Mouse (Mus musculus) limb, embryonic 12.5 days (tissue): ENCODE measurements at regions not wholly inside any gene's neighbourhood (a gene's known extent, or its start where the extent isn't known, plus 50 kb on each side); places are given as distances from the start of the nearest gene placed in this dataset.

Experiments used
- ATAC-seq: fragments of 200-750 bp; cut with Nextera tagmentation; 2 replicates; pipeline ENCODE4 v1.8.0; 2017; ENCODE audit warnings: low read depth, moderate TSS enrichment; ENCODE audit not compliant: insufficient number of reproducible peaks, insufficient read depth, low FRiP score, low TSS enrichment
- H3K27ac ChIP-seq: fragments of 300-500 bp; sonication (generic); 2 replicates; pipeline ENCODE4 v1.5.1; 2016; ENCODE audit warnings: mild to moderate bottlenecking, moderate library complexity
- H3K27me3 ChIP-seq: fragments of 300-500 bp; sonication (generic); 2 replicates; pipeline ENCODE4 v1.6.1; 2016; ENCODE audit warnings: mild to moderate bottlenecking, moderate library complexity
- H3K36me3 ChIP-seq: fragments of 300-500 bp; sonication (generic); 2 replicates; pipeline ENCODE4 v1.6.1; 2016; ENCODE audit warnings: mild to moderate bottlenecking, moderate library complexity
- H3K4me1 ChIP-seq: fragments of 300-500 bp; sonication (generic); replicated peaks from 2 replicates; pipeline ENCODE4 v1.6.1; 2016
- H3K4me2 ChIP-seq: fragments of 300-500 bp; sonication (generic); 2 replicates; pipeline ENCODE4 v1.6.1; 2016; ENCODE audit warnings: mild to moderate bottlenecking, moderate library complexity
- H3K4me3 ChIP-seq: fragments of 300-500 bp; sonication (generic); replicated peaks from 2 replicates; pipeline ENCODE4 v1.5.1; 2016; ENCODE audit warnings: mild to moderate bottlenecking
- H3K9ac ChIP-seq: fragments of 300-500 bp; sonication (generic); replicated peaks from 2 replicates; pipeline ENCODE4 v1.6.1; 2016; ENCODE audit warnings: mild to moderate bottlenecking, moderate library complexity
- H3K9me3 ChIP-seq: fragments of 300-500 bp; sonication (generic); 2 replicates; pipeline ENCODE4 v1.6.1; 2016; ENCODE audit warnings: mild to moderate bottlenecking, moderate library complexity
- whole genome bisulfite sequencing: fragments of 180-500 bp; shearing (Covaris S2); methylation state at CpG from one replicate; pipeline ENCODE4 v1.1.7; 2016; 5-methylcytosine and 5-hydroxymethylcytosine counted together

DNA sequence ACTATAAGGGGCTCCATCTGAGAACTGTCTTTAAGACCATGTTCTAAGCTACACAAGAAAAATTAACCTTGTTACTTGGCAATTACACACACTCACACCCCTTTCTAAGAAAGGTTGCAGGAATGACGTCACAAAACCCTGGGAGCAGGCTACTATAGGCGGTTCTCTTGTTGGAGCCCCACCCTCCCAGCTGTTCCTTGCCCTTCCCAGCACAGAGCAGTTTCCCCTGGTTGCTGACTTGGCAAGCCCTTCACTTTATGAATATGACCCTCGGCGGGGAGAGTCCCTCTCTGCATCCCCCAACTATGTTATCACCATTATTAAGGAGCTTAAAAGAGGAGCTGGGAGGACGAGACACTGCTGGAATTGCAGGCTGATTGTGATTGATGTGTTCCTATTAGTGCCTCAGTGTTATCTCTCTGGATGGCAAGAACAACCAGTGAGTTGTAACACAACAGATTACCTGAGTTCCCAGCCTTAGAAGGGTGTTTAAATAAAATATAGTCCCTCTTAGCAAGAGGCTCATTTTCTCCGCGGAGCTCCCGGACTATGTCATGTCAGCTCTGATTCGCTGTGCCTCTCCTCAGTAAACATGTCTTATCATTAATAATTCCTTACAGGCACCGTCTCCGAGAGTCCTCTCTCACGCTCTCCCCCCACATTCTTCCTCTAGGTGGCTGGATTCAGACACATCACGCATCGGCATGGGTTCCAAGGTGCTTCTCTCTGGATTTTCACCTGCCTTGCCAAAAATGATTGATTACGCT lies 105.7 kb downstream of the Insig2 start:
- no peak for ATAC-seq
- no peak overlapping the region for H3K27ac ChIP-seq
- no peak overlapping the region for H3K4me2 ChIP-seq
- no peak overlapping the region for H3K9ac ChIP-seq
- no peaks in the 10 kb centered on the region for H3K4me1 ChIP-seq
- no peak overlapping the region for H3K4me3 ChIP-seq
- H3K36me3 ChIP-seq: no peaks in the 10 kb centered on the region
- no peaks in the 10 kb centered on the region for H3K9me3 ChIP-seq
- 51% methylated on average over 15 of the region's 15 CpGs for WGBS
- no peaks in the 10 kb centered on the region; the same call in 1 of the 2 replicates for H3K27me3 ChIP-seq

DNA sequence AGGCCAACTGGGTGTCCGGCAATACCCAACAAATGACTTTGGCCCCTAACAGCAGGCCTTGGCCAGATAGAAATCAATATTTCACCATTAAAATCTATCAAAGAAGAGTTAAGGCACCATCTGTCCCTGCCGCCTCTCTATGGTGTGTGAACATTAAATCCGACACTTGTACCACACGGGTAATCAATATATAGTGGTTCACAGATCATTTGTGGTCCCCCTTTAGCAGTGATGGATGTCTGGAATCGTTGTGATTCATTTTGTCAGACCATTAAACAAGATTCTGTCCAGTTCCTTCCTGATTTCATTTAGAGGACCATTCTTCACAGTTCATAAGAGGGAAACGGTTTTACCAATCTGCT lies 105.2 kb downstream of the Insig2 start:
- no peak for ATAC-seq
- H3K4me2 ChIP-seq: no peak overlapping the region
- H3K9ac ChIP-seq: no peak overlapping the region
- H3K27me3 ChIP-seq: no peaks in the 10 kb centered on the region; the same call in 1 of the 2 replicates
- H3K4me3 ChIP-seq: no peak overlapping the region
- H3K36me3 ChIP-seq: no peaks in the 10 kb centered on the region
- H3K4me1 ChIP-seq: no peaks in the 10 kb centered on the region
- 66% methylated on average over 6 of the region's 6 CpGs for WGBS
- H3K27ac ChIP-seq: no peak overlapping the region
- H3K9me3 ChIP-seq: no peaks in the 10 kb centered on the region

DNA sequence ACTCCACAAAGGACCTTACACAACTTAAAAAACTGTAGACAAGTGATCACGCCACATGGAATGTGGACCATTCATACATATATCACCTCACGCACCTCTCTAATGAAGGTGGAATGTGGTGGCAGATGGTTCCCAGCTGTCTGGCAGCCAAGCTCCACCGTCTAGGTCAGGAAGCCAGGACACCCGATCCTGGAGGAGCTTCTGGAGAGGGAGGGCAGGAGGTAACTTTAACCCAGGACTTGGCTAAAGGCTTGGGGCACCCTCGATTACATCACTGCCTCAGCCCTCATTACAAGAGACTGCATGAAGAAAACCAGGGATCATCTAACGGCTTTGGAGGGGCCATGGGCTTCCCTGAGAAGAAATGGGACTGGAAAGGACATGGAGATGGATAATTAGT lies 88.8 kb downstream of the Insig2 start:
- no peak overlapping the region for H3K27ac ChIP-seq
- H3K9me3 ChIP-seq: no peaks in the 10 kb centered on the region
- no peak overlapping the region for H3K4me2 ChIP-seq
- H3K4me1 ChIP-seq: no peaks in the 10 kb centered on the region
- no peak overlapping the region for H3K4me3 ChIP-seq
- no peak overlapping the region for H3K9ac ChIP-seq
- no peaks in the 10 kb centered on the region for H3K36me3 ChIP-seq
- no peak for ATAC-seq
- H3K27me3 ChIP-seq: no peaks in the 10 kb centered on the region
- 33% methylated on average over 6 of the region's 6 CpGs for WGBS

DNA sequence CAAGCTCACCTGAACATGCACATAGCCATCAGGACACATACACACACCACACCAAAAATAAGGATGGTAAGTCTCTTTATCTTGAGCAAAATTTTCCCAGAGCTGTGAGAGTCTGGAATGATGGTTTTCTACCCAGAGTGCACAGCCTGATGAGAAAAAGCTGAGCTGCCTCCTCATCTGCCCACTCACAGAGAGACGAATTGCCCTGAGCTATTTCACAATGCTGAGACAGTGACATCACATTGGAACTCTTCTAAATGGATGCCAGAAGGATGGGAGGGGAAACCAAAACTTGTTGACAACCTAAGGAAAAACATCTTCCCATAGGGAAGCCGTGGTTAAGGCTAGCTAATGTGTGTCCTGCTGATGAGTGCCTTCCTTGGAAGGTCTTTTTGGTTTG lies 84.8 kb downstream of the Insig2 start:
- no peak for ATAC-seq
- no peak overlapping the region for H3K27ac ChIP-seq
- no peaks in the 10 kb centered on the region for H3K9me3 ChIP-seq
- H3K36me3 ChIP-seq: no peaks in the 10 kb centered on the region
- no peak overlapping the region for H3K4me3 ChIP-seq
- no peak overlapping the region for H3K4me2 ChIP-seq
- H3K27me3 ChIP-seq: no peaks in the 10 kb centered on the region
- WGBS: 69% methylated on average over 2 of the region's 2 CpGs
- H3K4me1 ChIP-seq: no peaks in the 10 kb centered on the region
- H3K9ac ChIP-seq: no peak overlapping the region

DNA sequence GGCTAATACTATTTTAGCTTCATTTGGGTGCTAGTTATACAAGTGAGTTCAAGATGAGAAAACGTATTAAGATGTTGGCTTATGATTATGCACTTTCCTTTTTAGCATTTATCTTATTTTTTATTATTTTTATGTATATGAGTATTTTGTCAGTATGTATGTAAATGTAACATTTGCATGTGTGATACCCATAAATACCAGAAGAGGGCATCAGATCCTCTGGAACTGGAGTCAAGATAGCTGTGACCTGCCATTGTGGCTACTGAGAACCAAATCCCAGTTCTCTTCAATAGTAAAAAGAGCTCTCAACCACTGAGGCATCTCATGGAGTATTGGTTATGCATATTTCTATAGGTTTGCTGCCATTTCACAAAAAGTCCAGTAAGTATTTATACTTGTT lies 83.3 kb downstream of the Insig2 start:
- Histone ChIP-seq H3K4me2 (no peak overlapping the region), H3K9me3 (no peaks in the 10 kb centered on the region), H3K9ac (no peak overlapping the region), H3K27ac (no peak overlapping the region), H3K4me3 (no peak overlapping the region), H3K4me1 (0 out of 2 replicates have a peak, but pooled peaks cover under 1% of the 10 kb centered on the region), H3K36me3 (no peaks in the 10 kb centered on the region), H3K27me3 (no peaks in the 10 kb centered on the region)
- 47% methylated on average over 1 of the region's 1 CpGs for WGBS
- no peak for ATAC-seq

DNA sequence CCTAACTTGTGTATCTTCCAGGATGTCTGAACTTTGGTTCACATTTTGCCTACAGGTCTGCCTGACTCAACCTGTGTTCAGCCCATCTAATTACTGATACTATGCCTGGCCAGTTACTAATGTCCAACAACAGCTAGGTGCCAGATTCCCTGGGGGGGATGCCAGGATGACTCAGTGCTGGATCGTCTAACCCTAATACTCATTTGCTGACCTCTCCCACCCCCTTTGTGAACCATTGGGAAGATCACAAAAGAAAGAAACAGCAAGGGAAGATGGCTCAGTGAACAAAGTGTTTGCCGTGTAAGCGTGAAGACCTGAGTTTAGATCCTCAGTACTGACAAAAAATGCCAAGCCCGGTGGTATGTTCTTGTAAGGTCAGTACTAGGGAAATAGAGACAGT lies 81.7 kb downstream of the Insig2 start:
- no peaks in the 10 kb centered on the region for H3K27me3 ChIP-seq
- no peaks in the 10 kb centered on the region for H3K9me3 ChIP-seq
- H3K9ac ChIP-seq: no peak overlapping the region
- WGBS: 91% methylated on average over 4 of the region's 4 CpGs
- H3K4me1 ChIP-seq: 0 out of 2 replicates have a peak, but pooled peaks cover 4% of the 10 kb centered on the region
- H3K27ac ChIP-seq: no peak overlapping the region
- no peak overlapping the region for H3K4me2 ChIP-seq
- no peak overlapping the region for H3K4me3 ChIP-seq
- no peak for ATAC-seq
- no peaks in the 10 kb centered on the region for H3K36me3 ChIP-seq

DNA sequence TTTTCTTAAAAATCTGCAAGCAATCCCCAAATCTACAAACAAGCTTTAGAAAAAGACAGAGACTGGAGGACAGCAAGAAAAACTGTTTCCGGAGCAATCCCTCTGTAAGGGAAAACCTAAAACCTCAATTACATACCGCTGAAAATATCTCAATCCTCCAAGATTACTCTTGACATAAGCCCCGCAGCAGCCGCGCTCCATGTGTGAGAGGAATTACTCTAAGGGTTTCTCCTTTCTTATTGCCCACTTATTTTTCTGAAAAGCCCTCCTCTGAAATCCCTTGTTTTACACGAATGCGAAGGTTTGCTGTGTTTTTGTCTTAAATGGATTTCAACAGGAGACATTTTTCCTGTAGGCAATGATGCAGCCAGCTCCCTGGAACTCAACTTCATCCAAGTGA lies 80.3 kb downstream of the Insig2 start:
- WGBS: 84% methylated on average over 7 of the region's 7 CpGs
- Histone ChIP-seq H3K4me1 (0 out of 2 replicates have a peak, but pooled peaks cover 4% of the 10 kb centered on the region), H3K9me3 (no peaks in the 10 kb centered on the region), H3K36me3 (no peaks in the 10 kb centered on the region), H3K27me3 (no peaks in the 10 kb centered on the region), H3K4me3 (no peak overlapping the region), H3K9ac (no peak overlapping the region), H3K4me2 (no peak overlapping the region), H3K27ac (no peak overlapping the region)
- no peak for ATAC-seq

DNA sequence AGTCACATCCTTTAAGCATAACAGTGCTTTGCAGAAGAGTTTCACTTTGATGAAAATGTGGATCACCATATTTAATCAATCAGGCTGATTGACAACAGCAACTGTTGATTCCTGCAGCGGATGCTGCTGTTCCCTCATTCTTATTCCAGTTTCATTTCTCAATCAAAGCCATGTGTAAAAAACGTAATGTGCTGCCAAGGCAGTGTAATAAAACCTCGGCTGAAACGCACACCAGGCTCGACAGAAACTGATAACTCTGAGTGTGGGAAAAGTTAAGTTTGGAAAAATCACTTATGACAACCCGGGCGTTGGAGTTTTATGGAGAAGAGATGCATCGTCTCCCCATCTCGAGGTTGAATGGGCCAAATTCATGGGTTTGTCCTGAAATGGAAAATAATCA lies 78.2 kb downstream of the Insig2 start:
- Histone ChIP-seq H3K27me3 (no peaks in the 10 kb centered on the region), H3K4me3 (no peak overlapping the region), H3K4me1 (0 out of 2 replicates have a peak, but pooled peaks cover 4% of the 10 kb centered on the region), H3K36me3 (no peaks in the 10 kb centered on the region), H3K4me2 (no peak overlapping the region), H3K9ac (no peak overlapping the region), H3K9me3 (no peaks in the 10 kb centered on the region), H3K27ac (no peak overlapping the region)
- WGBS: 52% methylated on average over 9 of the region's 9 CpGs
- no peak for ATAC-seq
